Mouse (Mus musculus): Measurements from ENCODE around the gene Myo19.

DNA sequence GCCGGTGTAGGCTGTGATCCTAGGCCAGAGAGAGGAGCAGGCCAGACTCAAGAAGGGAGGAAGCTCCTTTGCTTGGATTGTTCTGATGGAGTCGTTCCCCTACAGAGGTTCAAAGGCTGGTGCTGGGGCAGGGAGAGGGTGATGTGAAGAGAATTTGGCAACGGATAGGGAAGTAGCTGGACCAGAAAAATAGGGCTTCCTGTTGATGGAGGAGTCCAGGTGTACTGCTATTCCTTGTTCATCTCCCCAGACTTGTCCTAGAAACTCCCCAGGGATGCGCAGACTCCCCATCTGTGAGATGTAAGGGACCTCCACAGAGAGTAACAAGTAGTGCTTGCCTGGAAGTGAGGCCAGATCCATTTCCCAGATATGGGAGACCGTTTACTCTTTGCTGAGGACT lies 76.5 kb downstream of the Myo19 start:
- TF ChIP-seq CTCF (IDR thresholded peaks at IDR 0.05; ENCODE audit: low read depth) (no peak), EP300 (IDR thresholded peaks at IDR 0.05; ENCODE audit: low read depth) (no peak)
